Mouse (Mus musculus) CH12.LX (cell line): Measurements from ENCODE around the gene Aldh6a1. TPM values are rescaled to one million over a fixed set of nuclear protein-coding genes. Genes with fewer than 3 reads are reported as not detected.

ENCODE experiments used
- DNase-seq: peaks from one replicate; pipeline ENCODE4 v3.0.0-alpha.2; 2013; ENCODE audit errors: extremely low read depth
- H3K27ac ChIP-seq: 2 replicates; pipeline ENCODE4 v1.5.1; 2012; ENCODE audit warnings: low read depth, mild to moderate bottlenecking, control low read depth, moderate library complexity; ENCODE audit not compliant: insufficient read depth
- H3K27me3 ChIP-seq: replicated peaks from 2 replicates; pipeline ENCODE3; 2012; ENCODE audit warnings: inconsistent platforms
- H3K36me3 ChIP-seq, 2 experiments: replicated peaks in 1 of 2; 2 replicates each; pipeline versions ENCODE3 to v1.6.1; 2012; ENCODE audit warnings: inconsistent platforms in 1 of 2, low read length in 1 of 2, mild to moderate bottlenecking in 1 of 2, mixed read lengths in 1 of 2, moderate library complexity in 1 of 2; ENCODE audit not compliant: control insufficient read depth in 1 of 2, insufficient read depth in 1 of 2
- H3K4me1 ChIP-seq, 2 experiments: 2 replicates each; pipeline ENCODE4 v1.6.1; 2012; ENCODE audit warnings: inconsistent platforms in 1 of 2, moderate library complexity in 1 of 2; ENCODE audit not compliant: insufficient read depth in 2 of 2, control insufficient read depth in 1 of 2
- H3K4me2 ChIP-seq: 2 replicates; pipeline ENCODE4 v1.6.1; 2012; ENCODE audit warnings: low read depth, mild to moderate bottlenecking, control low read depth; ENCODE audit not compliant: poor library complexity, insufficient read depth, severe bottlenecking
- H3K4me3 ChIP-seq, 3 experiments: fragments of 150-350 bp in 1 of 3; sonication (generic) in 1 of 3; replicated peaks in 1 of 3; 2 replicates each; pipeline versions ENCODE3 to v1.5.1; 2011 to 2012; ENCODE audit warnings: low read depth in 2 of 3, low read length in 2 of 3, mild to moderate bottlenecking in 2 of 3, moderate library complexity in 2 of 3, control low read depth in 1 of 3, improper control_type of control experiment in 1 of 3, inconsistent platforms in 1 of 3, mixed read lengths in 1 of 3; ENCODE audit not compliant: poor library complexity in 1 of 3
- H3K79me2 ChIP-seq: replicated peaks from 2 replicates; pipeline ENCODE4 v1.6.1; 2012; ENCODE audit warnings: mild to moderate bottlenecking, moderate library complexity; ENCODE audit not compliant: control insufficient read depth, poor library complexity, insufficient read depth, severe bottlenecking; ENCODE audit errors: extremely low read depth
- H3K9ac ChIP-seq: 2 replicates; pipeline ENCODE4 v1.6.1; 2012; ENCODE audit warnings: low read depth, mild to moderate bottlenecking, control low read depth, moderate library complexity; ENCODE audit not compliant: insufficient read depth
- H3K9me3 ChIP-seq: replicated peaks from 2 replicates; pipeline ENCODE3; 2012; ENCODE audit warnings: low read length, inconsistent platforms, mixed read lengths
- BHLHE40 ChIP-seq: IDR thresholded peaks from 2 replicates; pipeline ENCODE4 v1.6.1; 2011; ENCODE audit warnings: mild to moderate bottlenecking, low read depth, low read length, improper control_type of control experiment
- CHD1 ChIP-seq: IDR thresholded peaks from 2 replicates; pipeline ENCODE4 v1.6.1; 2012; ENCODE audit warnings: low read depth, low read length, improper control_type of control experiment, inconsistent platforms
- CHD2 ChIP-seq: IDR thresholded peaks from 2 replicates; pipeline ENCODE4 v1.6.1; 2011; ENCODE audit warnings: low read length, improper control_type of control experiment
- CTCF ChIP-seq, 2 experiments: IDR thresholded peaks in 1 of 2; conservative IDR thresholded peaks in 1 of 2; 2 replicates each; pipeline ENCODE4 v1.5.1; 2011 to 2012; ENCODE audit warnings: low read depth in 2 of 2, low read length in 2 of 2, improper control_type of control experiment in 1 of 2, inconsistent platforms in 1 of 2, mild to moderate bottlenecking in 1 of 2, moderate library complexity in 1 of 2
- E2F4 ChIP-seq: IDR thresholded peaks from 2 replicates; pipeline ENCODE4 v1.6.1; 2011; ENCODE audit warnings: low read depth, low read length, improper control_type of control experiment; ENCODE audit not compliant: insufficient replicate concordance
- ELF1 ChIP-seq: IDR thresholded peaks from 2 replicates; pipeline ENCODE4 v1.6.1; 2014; ENCODE audit warnings: low read depth, mild to moderate bottlenecking, inconsistent platforms, low read length, improper control_type of control experiment
- GABPA ChIP-seq: IDR thresholded peaks from 2 replicates; pipeline ENCODE4 v1.6.1; 2012; ENCODE audit warnings: low read depth, low read length, improper control_type of control experiment, inconsistent platforms; ENCODE audit not compliant: insufficient replicate concordance
- IRF4 ChIP-seq: IDR thresholded peaks from 2 replicates; pipeline ENCODE4 v1.6.1; 2014; ENCODE audit warnings: low read depth, mild to moderate bottlenecking, inconsistent platforms, low read length, improper control_type of control experiment
- JUND ChIP-seq: conservative IDR thresholded peaks from 2 replicates; pipeline ENCODE4 v1.6.1; 2011; ENCODE audit warnings: low read depth, low read length, improper control_type of control experiment
- KAT2A ChIP-seq: IDR thresholded peaks from 2 replicates; pipeline ENCODE4 v1.6.1; 2012; ENCODE audit warnings: low read length, improper control_type of control experiment, inconsistent platforms; ENCODE audit not compliant: insufficient replicate concordance
- MAFK ChIP-seq: IDR thresholded peaks from 2 replicates; pipeline ENCODE4 v1.6.1; 2011; ENCODE audit warnings: low read length, improper control_type of control experiment; ENCODE audit not compliant: insufficient replicate concordance
- MAX ChIP-seq: IDR thresholded peaks from 2 replicates; pipeline ENCODE4 v1.6.1; 2011; ENCODE audit warnings: low read length, improper control_type of control experiment
- MEF2A ChIP-seq: IDR thresholded peaks from 2 replicates; pipeline ENCODE4 v1.6.1; 2014; ENCODE audit warnings: low read depth, mild to moderate bottlenecking, inconsistent platforms, low read length, improper control_type of control experiment, borderline replicate concordance
- NELFE ChIP-seq: IDR thresholded peaks from 2 replicates; pipeline ENCODE4 v1.6.1; 2011; ENCODE audit warnings: low read depth, low read length, improper control_type of control experiment
- NRF1 ChIP-seq: IDR thresholded peaks from 2 replicates; pipeline ENCODE4 v1.6.1; 2014; ENCODE audit warnings: low read depth, mild to moderate bottlenecking, inconsistent platforms, low read length, improper control_type of control experiment, moderate library complexity
- PAX5 ChIP-seq: IDR thresholded peaks from 2 replicates; pipeline ENCODE4 v1.6.1; 2012; ENCODE audit warnings: low read length, inconsistent platforms, mixed read lengths
- POLR2A ChIP-seq: IDR thresholded peaks from 2 replicates; pipeline ENCODE4 v1.6.1; 2011; ENCODE audit warnings: low read depth, mild to moderate bottlenecking, improper control_type of control experiment, low read length
- POLR2AphosphoS2 ChIP-seq: IDR thresholded peaks from 2 replicates; pipeline ENCODE4 v1.6.1; 2011; ENCODE audit warnings: low read depth, low read length, improper control_type of control experiment
- RAD21 ChIP-seq: IDR thresholded peaks from 2 replicates; pipeline ENCODE4 v1.6.1; 2011; ENCODE audit warnings: low read depth, mild to moderate bottlenecking, low read length, improper control_type of control experiment, moderate library complexity
- RCOR1 ChIP-seq: conservative IDR thresholded peaks from 2 replicates; pipeline ENCODE4 v1.6.1; 2012; ENCODE audit warnings: low read depth, mild to moderate bottlenecking, inconsistent platforms, low read length, improper control_type of control experiment
- SIN3A ChIP-seq: IDR thresholded peaks from 2 replicates; pipeline ENCODE4 v1.6.1; 2012; ENCODE audit warnings: low read length, improper control_type of control experiment, inconsistent platforms
- SMC3 ChIP-seq: IDR thresholded peaks from 2 replicates; pipeline ENCODE4 v1.6.1; 2011; ENCODE audit warnings: low read depth, low read length, improper control_type of control experiment
- TBP ChIP-seq: conservative IDR thresholded peaks from 2 replicates; pipeline ENCODE4 v1.6.1; 2011; ENCODE audit warnings: low read depth, low read length, improper control_type of control experiment
- TCF12 ChIP-seq: IDR thresholded peaks from 2 replicates; pipeline ENCODE4 v1.6.1; 2014; ENCODE audit warnings: low read depth, mild to moderate bottlenecking, inconsistent platforms, low read length, improper control_type of control experiment
- USF2 ChIP-seq: conservative IDR thresholded peaks from 2 replicates; pipeline ENCODE4 v1.6.1; 2011; ENCODE audit warnings: low read depth, low read length, improper control_type of control experiment
- ZC3H11A ChIP-seq: IDR thresholded peaks from 2 replicates; pipeline ENCODE4 v1.6.1; 2012; ENCODE audit warnings: low read depth, mild to moderate bottlenecking, inconsistent platforms, low read length, improper control_type of control experiment
- ZKSCAN1 ChIP-seq: IDR thresholded peaks from 2 replicates; pipeline ENCODE4 v1.6.1; 2012; ENCODE audit warnings: low read depth, inconsistent platforms, low read length, improper control_type of control experiment, borderline replicate concordance
- dilution Hi-C: fragments of 300-500 bp; cut with MboI; formaldehyde crosslinking; loops from 2 replicates; pipeline ENCODE4 v1.14.3; 2020; ENCODE audit warnings: low sequenced_read_pairs; ENCODE audit not compliant: extremely low pct_unique_long_range_greater_than_20kb, extremely low pct_ligation_motif_present
- in situ Hi-C: fragments of 300-500 bp; cut with MboI; formaldehyde crosslinking; loops from 3 replicates; pipeline ENCODE4 v1.14.3; 2019; ENCODE audit warnings: low sequenced_read_pairs, low pct_ligation_motif_present, low pct_unique_long_range_greater_than_20kb, mixed read lengths
- polyA plus RNA-seq: library from polyadenylated mRNA; unstranded; fragments of >175 nt; gene quantifications from 2 replicates; pipeline ENCODE4 v1.2.1, GENCODE M21; 2012; ENCODE audit warnings: low read depth; ENCODE audit not compliant: insufficient read length
- total RNA-seq, 2 experiments: library from RNA; depleted of rRNA; stranded (reverse); fragments of 300-350 nt in 1 of 2; fragments of >200 nt in 1 of 2; gene quantifications; 2 replicates each; pipeline ENCODE4 v1.2.3; 2012 to 2014

Gene Aldh6a1
- total and polyA plus RNA-seq, 3 experiments, result 1.6 to 4.6 (median 2.2) TPM

DNA sequence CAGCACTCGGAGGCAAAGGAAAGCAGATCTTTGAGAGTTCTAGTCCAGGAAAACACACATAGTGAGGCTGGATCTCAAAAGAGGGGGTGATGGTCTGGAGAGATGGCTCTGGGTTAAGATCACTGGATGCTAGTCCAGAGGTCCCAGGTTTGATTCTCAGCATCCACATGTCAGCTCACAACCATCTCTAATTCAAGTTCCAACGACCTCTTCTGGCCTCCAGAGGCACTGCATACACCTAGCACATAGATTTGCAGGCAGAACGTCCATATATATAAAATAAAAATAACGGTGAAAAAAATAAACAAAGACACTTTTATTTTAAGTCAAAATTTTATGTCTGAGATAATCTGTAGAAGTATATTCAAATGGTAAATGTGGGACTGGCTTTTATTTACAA lies 43.5 kb downstream of the Aldh6a1 start:
- peaks cover 16% of the 10 kb centered on the region for H3K27me3 ChIP-seq
- in situ Hi-C loops, result no loop called here
- no peaks in the 10 kb centered on the region for H3K36me3 ChIP-seq
- H3K4me1 ChIP-seq, result peaks cover 0 to 9% of the 10 kb centered on the region in 2 experiments; a peak in 2 of 4 replicates
- H3K9ac ChIP-seq, result no peak overlapping the region
- dilution Hi-C loops, result no loop called here
- no peak for DNase-seq
- H3K4me2 ChIP-seq, result no peak overlapping the region
- H3K4me3 ChIP-seq, result no peak overlapping the region
- no peak for TF ChIP-seq SIN3A
- no peak for TF ChIP-seq POLR2A
- no peak for TF ChIP-seq RAD21
- no peak for TF ChIP-seq SMC3
- TF ChIP-seq RCOR1, result no peak
- no peak for TF ChIP-seq ZC3H11A
- TF ChIP-seq PAX5, result no peak
- TF ChIP-seq KAT2A, result no peak
- TF ChIP-seq ZKSCAN1, result no peak
- no peak for TF ChIP-seq NELFE
- no peak for TF ChIP-seq CHD1
- no peak for TF ChIP-seq MAFK
- TF ChIP-seq TCF12, result no peak
- no peak for TF ChIP-seq CTCF (conservative IDR thresholded peaks at IDR 0.05 in 1 of 2, IDR thresholded peaks at IDR 0.05 in 1 of 2; ENCODE audit: low read depth in 2 of 2, low read length in 2 of 2)
- no peak for TF ChIP-seq USF2
- no peak for TF ChIP-seq POLR2AphosphoS2
- no peak for TF ChIP-seq MAX
- no peak for TF ChIP-seq CHD2
- no peak for TF ChIP-seq NRF1
- no peaks in the 10 kb centered on the region for H3K79me2 ChIP-seq
- peaks cover 2% of the 10 kb centered on the region for H3K9me3 ChIP-seq
- H3K27ac ChIP-seq, result no peak overlapping the region

DNA sequence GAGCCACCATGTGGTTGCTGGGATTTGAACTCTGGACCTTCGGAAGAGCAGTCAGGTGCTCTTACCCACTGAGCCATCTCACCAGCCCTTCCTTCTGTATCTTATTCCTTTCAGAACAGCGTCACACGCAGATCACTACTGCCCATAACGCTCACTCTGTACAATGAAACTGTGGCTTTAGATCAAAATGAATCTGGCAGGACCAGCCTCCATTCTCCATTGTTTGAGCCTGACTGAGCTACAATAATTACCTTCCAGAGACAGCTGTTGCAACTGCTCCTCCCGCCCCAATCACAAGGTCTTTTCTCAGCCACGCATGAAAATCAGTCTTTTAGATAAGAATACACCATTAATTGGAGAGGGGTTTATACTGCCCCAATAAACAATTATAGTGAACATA lies 46.3 kb downstream of the Aldh6a1 start:
- Histone ChIP-seq H3K9me3 (peaks cover 2% of the 10 kb centered on the region), H3K4me2 (no peak overlapping the region), H3K27me3 (peaks cover 9% of the 10 kb centered on the region), H3K79me2 (no peaks in the 10 kb centered on the region), H3K9ac (no peak overlapping the region), H3K27ac (no peak overlapping the region), H3K4me1 (peaks cover 0 to 9% of the 10 kb centered on the region in 2 experiments; a peak in 2 of 4 replicates), H3K36me3 (no peaks in the 10 kb centered on the region), H3K4me3 (no peak overlapping the region)
- TF ChIP-seq ZKSCAN1 (no peak), MEF2A (no peak), GABPA (no peak), CHD2 (no peak), NELFE (no peak), MAX (no peak), USF2 (no peak), TBP (no peak), JUND (no peak), POLR2A (no peak), RAD21 (no peak), KAT2A (no peak), ELF1 (no peak), E2F4 (no peak), BHLHE40 (no peak), CTCF (conservative IDR thresholded peaks at IDR 0.05 in 1 of 2, IDR thresholded peaks at IDR 0.05 in 1 of 2; ENCODE audit: low read depth in 2 of 2, low read length in 2 of 2) (no peak), RCOR1 (no peak), IRF4 (no peak)
- dilution Hi-C loops, result no loop called here
- in situ Hi-C loops, result no loop called here
- DNase-seq, result no peak
